Mouse (Mus musculus) E14TG2a.4 (cell line): Measurements from ENCODE around the gene Tacc2.

ENCODE experiments used
- H3K27me3 ChIP-seq: 2 replicates; pipeline ENCODE4 v1.6.1; 2014; ENCODE audit warnings: low read length, control low read depth; ENCODE audit not compliant: insufficient read depth
- H3K36me3 ChIP-seq: 2 replicates; pipeline ENCODE4 v1.6.1; 2014; ENCODE audit warnings: low read length, control low read depth; ENCODE audit not compliant: insufficient read depth
- H3K4me1 ChIP-seq: replicated peaks from 2 replicates; pipeline ENCODE4 v1.6.1; 2014; ENCODE audit warnings: low read depth, low read length, control low read depth
- H3K4me3 ChIP-seq: replicated peaks from 2 replicates; pipeline ENCODE4 v1.5.1; 2014; ENCODE audit warnings: mild to moderate bottlenecking, low read length
- H3K9me3 ChIP-seq: 2 replicates; pipeline ENCODE4 v1.6.1; 2014; ENCODE audit warnings: low read length, control low read depth
- CTCF ChIP-seq: conservative IDR thresholded peaks from 2 replicates; pipeline ENCODE4 v1.5.1; 2014; ENCODE audit warnings: low read length
- NANOG ChIP-seq: IDR thresholded peaks from 2 replicates; pipeline ENCODE4 v1.6.1; 2014; ENCODE audit warnings: borderline replicate concordance, low read length, mixed read lengths
- POU5F1 ChIP-seq: IDR thresholded peaks from 2 replicates; pipeline ENCODE4 v1.6.1; 2014; ENCODE audit warnings: low read length, borderline replicate concordance

Gene Tacc2

GRCm38 (mm10) chr7:130695669-130696338 is 118.6 kb downstream of the Tacc2 start:
- H3K4me3 ChIP-seq: no peak overlapping the region
- H3K27me3 ChIP-seq: no peaks in the 10 kb centered on the region
- peaks cover 64% of the 10 kb centered on the region for H3K4me1 ChIP-seq

GRCm38 (mm10) chr7:130696347-130697234 is 119.4 kb downstream of the Tacc2 start:
- TF ChIP-seq NANOG: no peak
- no peak for TF ChIP-seq CTCF
- no peak for TF ChIP-seq POU5F1
- peaks cover 64% of the 10 kb centered on the region for H3K4me1 ChIP-seq
- no peaks in the 10 kb centered on the region for H3K9me3 ChIP-seq
- H3K36me3 ChIP-seq: peaks cover 58% of the 10 kb centered on the region
- no peaks in the 10 kb centered on the region for H3K27me3 ChIP-seq
- H3K4me3 ChIP-seq: no peak overlapping the region

More at GRCm38 (mm10) chr7:130695669-130696338, 118.6 kb downstream of the Tacc2 start:
- TF ChIP-seq CTCF (no peak), NANOG (no peak), POU5F1 (no peak)
- Histone ChIP-seq H3K36me3 (peaks cover 51% of the 10 kb centered on the region), H3K9me3 (no peaks in the 10 kb centered on the region)

DNA sequence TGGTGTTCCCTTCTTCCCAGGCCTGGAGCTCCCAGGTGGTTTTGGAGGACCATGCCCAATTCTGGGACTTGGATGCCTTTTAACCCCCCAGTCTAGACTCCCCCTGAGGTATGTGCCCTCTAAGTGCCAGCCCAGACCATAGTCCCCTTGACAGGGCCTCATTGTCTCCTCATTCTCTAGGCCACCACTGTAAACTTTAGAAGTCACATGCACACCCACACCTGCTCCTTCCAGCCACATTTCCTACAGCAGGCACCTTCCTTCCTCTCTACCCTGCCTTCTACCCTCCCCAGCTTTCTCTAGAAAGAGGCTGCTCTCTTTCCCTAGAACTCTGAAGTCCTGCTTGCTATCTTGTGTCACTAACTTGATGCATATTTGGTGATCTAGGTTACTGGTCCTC is 121.2 kb downstream of the Tacc2 start:
- TF ChIP-seq CTCF: no peak
- Histone ChIP-seq H3K36me3 (peaks cover 76% of the 10 kb centered on the region), H3K4me3 (no peak overlapping the region), H3K27me3 (no peaks in the 10 kb centered on the region), H3K9me3 (no peaks in the 10 kb centered on the region), H3K4me1 (peaks cover 65% of the 10 kb centered on the region)

DNA sequence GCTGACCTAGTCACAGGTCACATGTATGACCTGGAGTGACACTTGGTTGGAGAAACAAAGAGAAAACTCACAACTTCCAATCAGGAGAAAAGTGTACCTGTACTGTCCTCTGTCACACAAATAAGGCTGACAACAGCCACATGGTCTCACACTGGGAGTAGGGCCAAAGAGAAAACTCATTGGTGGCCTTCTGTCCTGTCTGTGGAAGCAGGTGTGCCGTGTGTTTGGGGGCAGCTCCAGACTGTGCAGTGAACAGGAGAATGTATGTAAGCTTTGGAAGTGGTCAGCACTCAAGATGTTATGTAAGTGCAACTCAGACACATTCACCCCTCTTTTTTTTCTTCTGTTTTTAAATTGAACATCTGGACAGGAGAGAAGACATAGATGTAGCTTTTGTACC is 124.1 kb downstream of the Tacc2 start:
- Histone ChIP-seq H3K27me3 (no peaks in the 10 kb centered on the region), H3K4me1 (peaks cover 37% of the 10 kb centered on the region), H3K9me3 (no peaks in the 10 kb centered on the region), H3K36me3 (peaks cover 74% of the 10 kb centered on the region), H3K4me3 (no peak overlapping the region)
- TF ChIP-seq CTCF (no peak), POU5F1 (no peak)

DNA sequence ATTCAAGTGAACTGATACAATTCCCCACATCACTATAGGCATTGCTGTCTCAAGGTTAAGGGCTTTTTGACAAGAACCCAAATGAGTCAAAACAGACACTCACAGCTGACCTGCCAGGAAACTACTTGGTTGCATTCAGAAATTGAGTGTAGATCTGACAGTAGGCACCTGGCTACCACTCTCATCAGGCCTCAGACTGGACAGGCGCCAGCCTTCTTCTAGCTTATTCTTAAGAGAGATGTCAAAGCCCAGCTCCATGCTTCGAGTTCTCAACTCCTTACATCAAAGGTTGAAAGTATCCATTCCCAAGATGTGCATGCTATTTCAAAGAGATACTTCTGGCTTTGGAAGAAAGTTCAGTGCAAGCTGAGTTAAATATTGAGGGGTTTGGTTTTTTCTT is 128.0 kb downstream of the Tacc2 start:
- Histone ChIP-seq H3K4me3 (no peak overlapping the region), H3K9me3 (no peaks in the 10 kb centered on the region), H3K36me3 (peaks cover 45% of the 10 kb centered on the region), H3K27me3 (no peaks in the 10 kb centered on the region), H3K4me1 (peaks cover 52% of the 10 kb centered on the region)
- TF ChIP-seq NANOG: no peak
- no peak for TF ChIP-seq POU5F1
- TF ChIP-seq CTCF: no peak

- Histone ChIP-seq H3K27me3 (no peaks in the 10 kb centered on the region), H3K9me3 (no peaks in the 10 kb centered on the region), H3K36me3 (peaks cover 17% of the 10 kb centered on the region), H3K4me3 (no peak overlapping the region), H3K4me1 (peaks cover 63% of the 10 kb centered on the region)
- TF ChIP-seq POU5F1 (no peak), CTCF (no peak)
These were observed 131.7 kb downstream of the Tacc2 start for GRCm38 (mm10) chr7:130708940-130709339.

- Histone ChIP-seq H3K4me1 (peaks cover 70% of the 10 kb centered on the region), H3K27me3 (no peaks in the 10 kb centered on the region), H3K9me3 (no peaks in the 10 kb centered on the region), H3K36me3 (peaks cover 11% of the 10 kb centered on the region), H3K4me3 (no peak overlapping the region)
- TF ChIP-seq POU5F1 (no peak), CTCF (no peak), NANOG (no peak)
These were observed 132.4 kb downstream of the Tacc2 start for GRCm38 (mm10) chr7:130709372-130710274.

GRCm38 (mm10) chr7:130711851-130712250 is 134.6 kb downstream of the Tacc2 start:
- no peaks in the 10 kb centered on the region for H3K27me3 ChIP-seq
- no peak overlapping the region for H3K4me3 ChIP-seq
- H3K9me3 ChIP-seq: no peaks in the 10 kb centered on the region
- peaks cover 23% of the 10 kb centered on the region for H3K36me3 ChIP-seq
- no peak for TF ChIP-seq CTCF
- peak; percentile 31; the same call in 1 of the 2 replicates for TF ChIP-seq NANOG
- no peak for TF ChIP-seq POU5F1
- peaks cover 88% of the 10 kb centered on the region for H3K4me1 ChIP-seq
